Comparison of ENCODE assay signal across 9 mouse cellular contexts in the genomic region with DNA sequence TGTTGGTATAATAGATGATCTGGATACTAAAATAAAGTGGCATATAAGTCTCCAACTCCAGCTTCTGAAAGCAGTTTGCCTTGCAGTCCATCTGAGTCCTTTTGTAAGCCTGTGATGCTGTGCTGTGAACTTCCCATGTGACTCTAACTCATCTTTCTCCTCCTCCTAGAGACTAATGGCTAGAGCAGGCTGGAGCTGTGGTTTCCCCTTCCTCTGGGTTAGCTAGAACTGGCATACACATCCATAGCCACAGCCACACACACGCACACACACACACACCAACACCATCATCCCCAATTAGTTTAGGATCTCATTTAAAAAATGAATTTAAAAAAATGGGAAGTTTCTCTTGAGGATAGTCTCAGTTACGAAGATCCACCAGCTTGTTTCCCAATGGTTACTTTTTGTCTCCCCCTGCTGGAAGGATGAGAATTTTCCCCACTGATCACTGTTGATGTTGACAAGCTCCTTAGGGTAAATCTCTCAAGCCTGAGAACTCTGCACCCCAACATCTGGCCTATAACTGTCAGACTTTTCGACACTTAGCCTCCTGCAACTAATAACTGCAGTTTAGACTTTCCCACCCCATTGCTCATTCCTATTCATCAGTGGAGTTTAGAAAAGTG.
A peak's percentile ranks its signal among the peaks of the same experiment; 100 is the strongest.
DNase-seq lines count a peak whose midpoint lies in the region; ATAC-seq and TF ChIP-seq lines count a peak whose summit lies in the region.
"Had no signal": no experiment of that assay in that cellular context is flagged by ENCODE, and none has a peak within 500 bp of the region (broad histone marks: within the 10 kb centered on the region; RNA-seq: fewer than 3 reads in every experiment).

No protein-coding gene starts in this region.

- H3K4me3 ChIP-seq in heart, embryonic 12.5 days: no peak overlapping the region
- H3K4me3 ChIP-seq in heart, embryonic 16.5 days (ENCODE audit: low read length): no peak overlapping the region
- H3K4me3 ChIP-seq: hindbrain, embryonic 15.5 days had no signal

- H3K27me3 ChIP-seq in heart, embryonic 12.5 days (replicated peaks): no peaks in the 10 kb centered on the region
- H3K27me3 ChIP-seq in heart, embryonic 16.5 days (ENCODE audit: control insufficient read depth, insufficient read depth, low read length): no peaks in the 10 kb centered on the region
- H3K27me3 ChIP-seq: hindbrain, embryonic 15.5 days had no signal

- ATAC-seq in heart, embryonic 12.5 days (ENCODE audit: insufficient number of reproducible peaks, low FRiP score): no peak
- ATAC-seq in heart, embryonic 16.5 days (replicated peaks; ENCODE audit: extremely low read depth, insufficient read depth, low FRiP score): no peak

- peak; percentile 51; the same call in 1 of the 2 replicates for TF ChIP-seq CTCF in brain, embryonic 14.5 days (IDR thresholded peaks at IDR 0.05; ENCODE audit: borderline replicate concordance, extremely low read depth, insufficient read depth, insufficient read length)

- no peaks in the 10 kb centered on the region for H3K9me3 ChIP-seq in heart, embryonic 12.5 days (replicated peaks)
- no peaks in the 10 kb centered on the region for H3K9me3 ChIP-seq in heart, embryonic 16.5 days (replicated peaks; ENCODE audit: control insufficient read depth, low read length)
- H3K9me3 ChIP-seq: hindbrain, embryonic 15.5 days had no signal

- H3K9ac ChIP-seq in heart, embryonic 12.5 days: no peak overlapping the region
- no peak overlapping the region for H3K9ac ChIP-seq in heart, embryonic 16.5 days (ENCODE audit: low read length)
- H3K9ac ChIP-seq: hindbrain, embryonic 15.5 days had no signal

- H3K4me1 ChIP-seq in heart, embryonic 12.5 days (replicated peaks): no peaks in the 10 kb centered on the region
- H3K4me1 ChIP-seq in heart, embryonic 16.5 days (ENCODE audit: control insufficient read depth, insufficient read depth, low read length): no peaks in the 10 kb centered on the region
- H3K4me1 ChIP-seq: hindbrain, embryonic 15.5 days had no signal

- DNase-seq in heart, postnatal 25 days (ENCODE audit: low spot score): no peak
- DNase-seq in CD4-positive, CD25-positive, alpha-beta regulatory T cell, adult 2 months (ENCODE audit: low read depth, low spot score): peak; percentile 57
- peak; percentile 71 for DNase-seq in brain, embryonic 14.5 days (ENCODE audit: low read depth)
- DNase-seq in left cerebral cortex, adult 8-10 months (ENCODE audit: low spot score in 2 of 2): peak; percentile 8 to 9
- DNase-seq in retina, adult 2 months (ENCODE audit: low read depth, low spot score): peak; percentile 29
- no peak for DNase-seq in spleen, adult 12 weeks (ENCODE audit: low spot score)

- H3K36me3 ChIP-seq in heart, embryonic 12.5 days: no peaks in the 10 kb centered on the region
- no peaks in the 10 kb centered on the region for H3K36me3 ChIP-seq in heart, embryonic 16.5 days (ENCODE audit: control insufficient read depth, insufficient read depth)
- H3K36me3 ChIP-seq: hindbrain, embryonic 15.5 days had no signal

- no peak overlapping the region for H3K27ac ChIP-seq in heart, embryonic 12.5 days (ENCODE audit: poor library complexity, severe bottlenecking)
- no peak overlapping the region for H3K27ac ChIP-seq in heart, embryonic 16.5 days (ENCODE audit: low read length)
- H3K27ac ChIP-seq: hindbrain, embryonic 15.5 days had no signal

- H3K4me2 ChIP-seq in heart, embryonic 12.5 days: peak overlapping the region; percentile 27
- H3K4me2 ChIP-seq in heart, embryonic 16.5 days (ENCODE audit: low read depth, low read length): 0 out of 2 replicates have a peak overlapping the region, but pooled peaks have one; percentile 3
- H3K4me2 ChIP-seq: hindbrain, embryonic 15.5 days had no signal

- 31% methylated on average over 3 of the region's 3 CpGs for WGBS in heart, embryonic 12.5 days
- 25% methylated on average over 3 of the region's 3 CpGs for WGBS in heart, embryonic 16.5 days

- intact Hi-C loops in heart, postnatal 25 days (cut with DNase I): loop anchor here (5.0 kb wide), 2 partner anchors 1324 to 1384 kb away; no protein-coding TSS in a partner anchor

- no peak for TF ChIP-seq POLR2A in brain, embryonic 14.5 days (IDR thresholded peaks at IDR 0.05; ENCODE audit: borderline replicate concordance, extremely low read depth, insufficient read depth, insufficient read length, poor library complexity, severe bottlenecking)

Comparison
In these comparisons a context has a peak if more than half of its experiments do, and no peak if none do; other contexts are left out.
1. DNase-seq: peak in CD4-positive, CD25-positive, alpha-beta regulatory T cell, adult 2 months (single experiment), brain, embryonic 14.5 days (single experiment), left cerebral cortex, adult 8-10 months (2 of 2) and retina, adult 2 months (single experiment); none in heart, postnatal 25 days (single experiment) and spleen, adult 12 weeks (single experiment).